Mouse (Mus musculus) intestine, postnatal 0 days (tissue): ENCODE results near the gene Cenpb. TPM values are rescaled to one million over a fixed set of nuclear protein-coding genes. Genes with fewer than 3 reads are reported as not detected.

ENCODE experiments used
- ATAC-seq: fragments of 200-750 bp; cut with Nextera tagmentation; 2 replicates; pipeline ENCODE4 v1.8.0; 2017; ENCODE audit warnings: mild to moderate bottlenecking, moderate TSS enrichment, moderate library complexity
- H3K27ac ChIP-seq: fragments of 300-500 bp; sonication (generic); 2 replicates; pipeline ENCODE4 v1.5.1; 2014; ENCODE audit warnings: mild to moderate bottlenecking, low read depth, low read length, moderate library complexity
- H3K27me3 ChIP-seq: fragments of 300-500 bp; sonication (generic); replicated peaks from 2 replicates; pipeline ENCODE4 v1.6.1; 2014; ENCODE audit warnings: low read length, mixed read lengths; ENCODE audit not compliant: control insufficient read depth, insufficient read depth
- H3K36me3 ChIP-seq: fragments of 300-500 bp; sonication (generic); 2 replicates; pipeline ENCODE4 v1.6.1; 2014; ENCODE audit warnings: mild to moderate bottlenecking, moderate library complexity; ENCODE audit not compliant: control insufficient read depth, insufficient read depth
- H3K4me1 ChIP-seq: fragments of 300-500 bp; sonication (generic); replicated peaks from 2 replicates; pipeline ENCODE4 v1.6.1; 2014; ENCODE audit warnings: antibody characterized with exemption, low read length, mixed read lengths; ENCODE audit not compliant: control insufficient read depth, insufficient read depth
- H3K4me2 ChIP-seq: fragments of 300-500 bp; sonication (generic); replicated peaks from 2 replicates; pipeline ENCODE4 v1.6.1; 2014; ENCODE audit warnings: low read depth, mild to moderate bottlenecking, moderate library complexity
- H3K4me3 ChIP-seq: fragments of 300-500 bp; sonication (generic); 2 replicates; pipeline ENCODE4 v1.5.1; 2014; ENCODE audit warnings: low read depth, low read length
- H3K9ac ChIP-seq: fragments of 300-500 bp; sonication (generic); 2 replicates; pipeline ENCODE4 v1.6.1; 2014; ENCODE audit warnings: mild to moderate bottlenecking, low read depth, low read length
- H3K9me3 ChIP-seq: fragments of 300-500 bp; sonication (generic); 2 replicates; pipeline ENCODE4 v1.6.1; 2016; ENCODE audit warnings: mixed run types; ENCODE audit not compliant: control insufficient read depth
- CTCF ChIP-seq: sonication (generic); IDR thresholded peaks from 2 replicates; pipeline ENCODE4 v1.5.1; 2016; ENCODE audit warnings: low read depth, mild to moderate bottlenecking, control low read depth, antibody characterized with exemption, moderate library complexity
- WGBS: fragments of 180-500 bp; shearing (Covaris S2); extraction: QIAGEN DNeasy Blood & Tissue Kit; methylation state at CpG from one replicate; pipeline ENCODE4 v1.1.7; 2014; 5-methylcytosine and 5-hydroxymethylcytosine counted together
- polyA plus RNA-seq: library from polyadenylated mRNA; unstranded; fragments of >200 nt; fragmentation: Nextera tagmentation; extraction: Ambion mirVana; gene quantifications from 2 replicates; pipeline ENCODE4 v1.2.1, GENCODE M21; 2015

Cenpb gene
- polyA plus RNA-seq, 1 experiment from 2014 or later: 15.9 TPM

- H3K4me2 ChIP-seq: no peak overlapping the region
- peaks cover 13% of the 10 kb centered on the region for H3K36me3 ChIP-seq
- no peaks in the 10 kb centered on the region for H3K9me3 ChIP-seq
- no peaks in the 10 kb centered on the region for H3K27me3 ChIP-seq
- ATAC-seq: no peak
- H3K4me1 ChIP-seq: no peaks in the 10 kb centered on the region; the same call in 1 of the 2 replicates
- H3K27ac ChIP-seq: no peak overlapping the region; the same call in 1 of the 2 replicates
- H3K9ac ChIP-seq: no peak overlapping the region
- no peak for TF ChIP-seq CTCF
- no peak overlapping the region for H3K4me3 ChIP-seq
- WGBS: 90% methylated on average over 7 of the region's 7 CpGs
These were observed 22.9 kb downstream of the Cenpb start for GRCm38 (mm10) chr2:131156987-131157386.

DNA sequence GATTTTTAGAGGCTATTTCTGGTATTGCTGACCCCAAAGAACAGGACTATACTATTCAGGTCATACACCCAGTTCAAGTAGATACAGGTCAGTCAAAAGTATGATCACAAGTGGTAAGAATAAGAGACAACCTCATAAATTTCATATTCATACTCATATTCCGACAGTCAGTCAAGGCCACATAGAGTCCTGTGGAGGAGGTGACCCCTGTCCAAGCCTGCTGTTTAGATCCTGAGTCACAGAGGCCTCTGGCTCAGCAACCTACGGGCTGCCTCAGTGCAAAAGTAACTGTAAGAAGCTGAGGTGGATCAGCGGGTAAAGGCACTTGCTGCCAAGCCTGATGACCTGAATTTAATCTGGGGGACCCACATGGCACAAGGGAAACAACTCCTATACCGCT, 25.8 kb downstream of the Cenpb start:
- H3K27ac ChIP-seq: no peak overlapping the region
- peaks cover 28% of the 10 kb centered on the region for H3K36me3 ChIP-seq
- H3K9me3 ChIP-seq: no peaks in the 10 kb centered on the region
- no peaks in the 10 kb centered on the region; the same call in 1 of the 2 replicates for H3K4me1 ChIP-seq
- WGBS: 93% methylated on average over 4 of the region's 4 CpGs
- no peak overlapping the region for H3K4me2 ChIP-seq
- no peak for TF ChIP-seq CTCF
- no peak overlapping the region for H3K4me3 ChIP-seq
- H3K27me3 ChIP-seq: no peaks in the 10 kb centered on the region
- H3K9ac ChIP-seq: no peak overlapping the region
- ATAC-seq: no peak

GRCm38 (mm10) chr2:131152166-131152730, 27.6 kb downstream of the Cenpb start:
- Histone ChIP-seq H3K27ac (no peak overlapping the region), H3K4me2 (no peak overlapping the region), H3K9ac (no peak overlapping the region), H3K27me3 (no peaks in the 10 kb centered on the region), H3K4me3 (no peak overlapping the region), H3K4me1 (no peaks in the 10 kb centered on the region), H3K36me3 (peaks cover 45% of the 10 kb centered on the region), H3K9me3 (no peaks in the 10 kb centered on the region)
- ATAC-seq: no peak
- 78% methylated on average over 7 of the region's 7 CpGs for WGBS
- no peak for TF ChIP-seq CTCF

- no peak for ATAC-seq
- TF ChIP-seq CTCF: no peak
- H3K9me3 ChIP-seq: no peaks in the 10 kb centered on the region
- H3K27ac ChIP-seq: no peak overlapping the region
- 89% methylated on average over 3 of the region's 3 CpGs for WGBS
- H3K36me3 ChIP-seq: peaks cover 70% of the 10 kb centered on the region
- H3K4me2 ChIP-seq: no peak overlapping the region
- H3K4me1 ChIP-seq: no peaks in the 10 kb centered on the region
- H3K4me3 ChIP-seq: no peak overlapping the region
- H3K27me3 ChIP-seq: no peaks in the 10 kb centered on the region
- no peak overlapping the region for H3K9ac ChIP-seq
These were observed 30.7 kb downstream of the Cenpb start for GRCm38 (mm10) chr2:131149254-131149578.

- peaks cover 70% of the 10 kb centered on the region for H3K36me3 ChIP-seq
- no peak for ATAC-seq
- H3K4me2 ChIP-seq: no peak overlapping the region
- H3K4me1 ChIP-seq: no peaks in the 10 kb centered on the region
- no peak overlapping the region for H3K9ac ChIP-seq
- H3K9me3 ChIP-seq: no peaks in the 10 kb centered on the region
- no peaks in the 10 kb centered on the region for H3K27me3 ChIP-seq
- WGBS: 78% methylated on average over 8 of the region's 8 CpGs
- no peak overlapping the region for H3K27ac ChIP-seq
- TF ChIP-seq CTCF: no peak
- H3K4me3 ChIP-seq: no peak overlapping the region
These were observed 31.3 kb downstream of the Cenpb start for GRCm38 (mm10) chr2:131148353-131149253.

DNA sequence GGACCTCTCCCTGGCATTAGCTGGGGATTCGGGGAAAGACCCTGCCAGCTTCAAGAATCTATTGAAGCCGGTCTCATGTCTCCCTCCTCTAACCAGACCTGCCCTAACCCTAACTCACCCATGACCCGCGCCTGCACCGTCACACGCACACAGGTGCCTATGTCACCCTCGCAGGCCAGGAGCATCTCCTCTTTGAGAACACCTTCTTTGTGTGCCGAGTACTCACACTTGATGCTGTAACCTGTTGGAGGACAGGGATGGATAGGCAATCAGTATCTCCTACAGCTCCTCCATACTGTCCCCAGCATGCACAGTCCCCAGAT, 32.9 kb downstream of the Cenpb start:
- Histone ChIP-seq H3K9me3 (no peaks in the 10 kb centered on the region), H3K4me2 (no peak overlapping the region), H3K36me3 (peaks cover 61% of the 10 kb centered on the region), H3K9ac (no peak overlapping the region), H3K4me3 (no peak overlapping the region), H3K27me3 (no peaks in the 10 kb centered on the region), H3K27ac (no peak overlapping the region), H3K4me1 (no peaks in the 10 kb centered on the region)
- ATAC-seq: no peak
- WGBS: 90% methylated on average over 8 of the region's 8 CpGs
- TF ChIP-seq CTCF: no peak
